ENCODE assay signal across 16 mouse cellular contexts in genomic region chr6:144328779-144329178, GRCm38 (mm10).
"Had no signal": no experiment of that assay in that cellular context is flagged by ENCODE, and none has a peak within 500 bp of the region (broad histone marks: within the 10 kb centered on the region; RNA-seq: fewer than 3 reads in every experiment).

No protein-coding gene starts in this region.

- ATAC-seq: intestine, embryonic 16.5 days; midbrain, embryonic 16.5 days had no signal

- H3K9me3 ChIP-seq: limb, embryonic 13.5 days; midbrain, embryonic 12.5 days; neural tube, embryonic 13.5 days had no signal

- H3K9ac ChIP-seq: limb, embryonic 13.5 days; midbrain, embryonic 12.5 days; neural tube, embryonic 13.5 days had no signal

- H3K36me3 ChIP-seq: limb, embryonic 13.5 days; midbrain, embryonic 12.5 days; neural tube, embryonic 13.5 days had no signal

- H3K4me2 ChIP-seq: limb, embryonic 13.5 days; midbrain, embryonic 12.5 days; neural tube, embryonic 13.5 days had no signal

- H3K4me3 ChIP-seq: limb, embryonic 13.5 days; midbrain, embryonic 12.5 days; neural tube, embryonic 13.5 days had no signal

- DNase-seq: kidney, adult 8-10 months; kidney, postnatal 36 days; layer of hippocampus, adult 9-11 months; layer of hippocampus, postnatal 36 days; left cerebral cortex, postnatal 4 days; retina, postnatal 1 day; right cerebral cortex, postnatal 4 days; spleen, adult 18-20 months; thymus, adult 18-20 months; thymus, postnatal 14 days had no signal

- H3K27ac ChIP-seq: kidney, postnatal 0 days; limb, embryonic 13.5 days; midbrain, embryonic 12.5 days; neural tube, embryonic 13.5 days had no signal

- H3K27me3 ChIP-seq: limb, embryonic 13.5 days; midbrain, embryonic 12.5 days; neural tube, embryonic 13.5 days had no signal

- H3K4me1 ChIP-seq: neural tube, embryonic 13.5 days had no signal
